Mouse (Mus musculus): ENCODE measurements around the gene Igfbp6.
"Not testable (repeated sequence)": the region's sequence is repeated elsewhere in the genome, so short reads cannot be mapped to it uniquely, and the experiment has no call there.

The Igfbp6 gene

DNA sequence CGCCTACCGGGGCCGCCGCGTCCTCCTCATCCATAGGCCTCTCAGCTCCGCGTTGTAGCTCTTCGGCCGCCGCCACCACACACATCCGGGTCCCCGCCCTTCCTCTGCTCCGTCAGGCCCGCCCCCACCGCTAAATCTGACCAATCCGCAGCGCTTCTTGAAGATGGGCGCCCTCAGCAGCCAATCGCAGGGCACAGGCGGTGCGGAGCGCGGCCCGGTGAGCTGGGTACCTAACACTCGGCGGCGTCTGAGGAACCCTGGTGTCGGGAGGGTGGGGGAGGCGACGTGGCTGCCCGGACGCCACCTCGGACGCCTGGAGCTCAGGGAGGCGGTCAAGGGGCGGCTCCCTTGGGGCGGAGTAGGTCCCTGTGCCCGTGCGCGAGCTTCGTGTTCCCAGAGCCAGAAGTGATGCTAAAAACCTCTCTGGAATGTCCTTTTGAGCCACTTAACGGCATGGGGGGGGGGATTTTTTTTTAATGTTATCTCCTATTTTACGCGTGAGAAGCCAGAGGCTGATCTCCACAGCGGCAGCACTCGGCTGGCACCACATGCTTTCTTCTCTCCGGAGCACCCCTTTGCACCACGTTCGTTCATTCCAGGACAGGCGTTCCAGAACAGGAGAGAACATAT, 7.9 kb upstream of the Igfbp6 start, which contains the start of gene Spryd3:
TSS of gene Spryd3 (minus strand) at position 106 of the 630 bp plus-strand sequence.
- peak; percentile 33 for DNase-seq (ENCODE audit: extremely low read depth, low read depth, low spot score)

GRCm38 (mm10) chr15:102141120-102141519, 3.0 kb upstream of the Igfbp6 start:
- DNase-seq (ENCODE audit: extremely low read depth, low read depth, low spot score), result no peak

DNA sequence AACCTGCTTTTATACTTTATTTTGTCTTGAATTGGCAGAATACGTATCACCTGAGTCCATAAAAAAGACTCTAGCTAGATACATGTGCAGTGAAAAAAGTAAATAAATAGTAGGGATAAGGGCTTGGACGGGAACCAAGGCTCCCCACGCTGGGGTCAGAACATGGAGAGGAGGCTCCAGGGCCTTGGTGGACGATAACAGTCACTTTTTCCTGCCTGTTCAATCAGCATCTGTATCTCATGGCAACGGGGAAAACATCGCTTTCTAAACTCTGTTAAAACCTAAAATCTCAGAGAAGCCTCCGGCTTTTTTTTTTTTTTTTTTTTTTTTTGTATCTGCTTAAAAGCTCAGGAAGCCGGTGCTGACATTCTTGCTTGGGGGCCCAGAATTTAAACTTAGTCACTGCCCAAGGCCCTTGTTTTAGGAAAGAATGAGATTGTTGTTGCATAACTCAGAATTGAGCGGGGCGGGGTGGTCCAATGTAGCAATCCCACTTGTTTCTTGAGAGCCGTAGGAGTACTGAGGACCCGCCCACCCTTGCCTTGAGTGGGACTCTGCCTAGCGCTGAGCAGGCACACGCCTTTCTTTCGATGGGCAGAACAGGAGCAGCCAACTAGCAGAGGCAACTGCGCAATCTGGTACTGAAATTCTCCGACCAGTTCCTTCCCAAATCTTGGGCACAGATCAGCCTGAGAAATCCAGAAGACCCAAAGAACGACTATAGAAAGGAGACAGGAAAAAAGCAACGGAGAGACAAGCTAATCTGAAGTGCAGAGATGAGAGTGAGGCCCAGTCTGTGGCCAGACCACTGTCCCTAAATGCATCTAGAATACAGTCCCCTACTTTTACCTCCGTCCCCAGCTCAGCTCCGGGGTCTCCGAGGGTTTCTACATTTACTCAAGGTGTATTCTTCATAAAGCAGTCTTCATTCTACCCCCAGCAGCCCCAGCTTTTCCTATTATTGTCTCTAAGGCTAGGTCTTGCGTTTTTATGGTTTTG, 949 bp upstream of the Igfbp6 start:
- no peak for DNase-seq (ENCODE audit: extremely low read depth, low read depth, low spot score)

GRCm38 (mm10) chr15:102144726-102145125, 564 bp downstream of the Igfbp6 start:
- DNase-seq (ENCODE audit: extremely low read depth, low read depth, low spot score), result no peak

DNA sequence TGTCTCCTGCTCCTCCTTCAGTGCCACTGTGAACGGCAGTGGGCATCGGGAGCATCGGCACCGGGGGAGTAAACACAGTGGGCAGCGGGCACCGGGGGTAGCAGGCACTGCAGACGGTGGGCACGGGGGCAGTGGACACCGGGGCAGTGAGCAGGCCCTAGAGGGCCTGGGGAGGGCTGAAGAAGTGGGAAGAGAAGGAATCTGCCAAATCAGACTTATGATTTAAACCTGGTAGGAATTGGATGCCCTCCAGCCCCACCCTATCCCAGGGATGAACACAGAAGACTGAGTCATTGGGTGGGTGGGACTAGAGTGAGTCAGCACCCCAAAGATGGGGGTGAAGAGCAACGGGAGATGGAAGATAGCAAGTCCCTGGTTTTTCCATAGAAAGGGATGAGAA, 1.2 kb downstream of the Igfbp6 start:
- no peak for DNase-seq (ENCODE audit: extremely low read depth, low read depth, low spot score)

DNA sequence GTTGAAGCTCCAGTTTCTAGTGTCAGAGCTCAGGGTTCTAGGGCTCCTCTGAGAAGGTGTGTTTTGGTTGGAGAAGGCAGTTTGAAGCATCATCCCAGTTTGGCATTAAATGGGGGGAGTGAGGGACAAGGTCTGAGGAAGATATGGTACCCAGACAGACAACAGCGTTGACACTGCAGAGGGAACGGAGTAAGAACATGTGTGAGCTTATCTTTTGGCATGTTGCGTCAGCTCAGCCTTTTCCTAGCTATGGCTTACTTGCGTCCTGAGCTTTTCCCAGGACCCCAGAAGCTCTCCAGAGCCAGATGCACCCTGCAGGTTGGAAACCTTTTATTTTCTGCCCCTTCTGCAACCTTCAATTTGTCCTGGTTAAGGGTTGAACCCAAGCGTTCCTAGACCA, 1.9 kb downstream of the Igfbp6 start:
- no peak for DNase-seq (ENCODE audit: extremely low read depth, low read depth, low spot score)

DNA sequence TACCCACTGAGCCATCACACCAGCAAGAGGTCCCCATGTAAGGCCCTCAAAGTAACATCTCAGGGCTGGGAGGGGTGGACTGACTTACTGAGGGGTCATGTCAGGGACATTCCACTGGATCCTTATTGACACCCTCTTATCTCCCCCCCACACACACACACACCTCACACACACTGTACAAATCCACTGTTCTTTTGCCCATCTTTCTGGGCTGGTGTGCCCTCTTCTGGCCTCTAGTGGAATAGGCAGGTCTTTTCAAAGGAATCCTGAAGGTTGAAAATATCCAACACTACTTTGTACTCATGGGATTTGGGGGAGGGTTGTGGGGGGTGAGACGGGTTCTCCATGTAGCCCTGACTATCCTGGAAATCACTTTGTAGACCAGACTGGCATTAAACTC, 2.7 kb downstream of the Igfbp6 start:
- DNase-seq (ENCODE audit: extremely low read depth, low read depth, low spot score), result no peak

DNA sequence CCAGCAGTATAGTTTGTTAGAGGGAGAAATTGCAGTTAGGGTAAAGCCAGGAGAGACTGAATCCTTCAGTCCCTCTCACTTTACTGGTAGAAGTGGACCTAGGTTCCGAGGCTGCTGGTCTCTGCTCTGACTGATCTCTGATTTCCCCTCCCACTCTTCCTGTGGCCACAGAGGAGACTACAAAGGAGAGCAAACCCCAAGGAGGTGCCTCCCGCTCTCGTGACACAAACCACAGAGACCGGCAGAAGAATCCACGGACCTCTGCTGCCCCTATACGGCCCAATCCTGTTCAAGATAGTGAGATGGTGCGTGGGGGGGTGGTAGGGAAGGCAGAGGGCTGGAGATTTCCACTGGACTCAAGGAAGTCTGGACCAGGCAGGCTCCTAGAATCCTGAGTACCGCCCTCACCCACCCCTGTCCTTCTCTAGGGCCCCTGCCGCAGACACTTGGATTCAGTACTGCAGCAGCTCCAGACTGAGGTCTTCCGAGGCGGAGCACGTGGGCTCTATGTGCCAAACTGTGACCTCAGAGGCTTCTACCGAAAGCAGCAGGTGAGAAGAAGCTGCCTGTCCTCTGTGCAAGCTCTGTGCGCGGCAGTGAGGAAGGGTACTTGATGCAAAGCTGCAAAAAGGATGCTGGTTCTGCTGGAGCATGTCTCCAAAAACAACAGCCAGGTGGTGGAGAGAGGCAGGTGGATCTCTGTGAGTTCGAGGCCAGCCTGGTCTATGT, 3.7 kb downstream of the Igfbp6 start:
- DNase-seq (ENCODE audit: extremely low read depth, low read depth, low spot score), result no peak

DNA sequence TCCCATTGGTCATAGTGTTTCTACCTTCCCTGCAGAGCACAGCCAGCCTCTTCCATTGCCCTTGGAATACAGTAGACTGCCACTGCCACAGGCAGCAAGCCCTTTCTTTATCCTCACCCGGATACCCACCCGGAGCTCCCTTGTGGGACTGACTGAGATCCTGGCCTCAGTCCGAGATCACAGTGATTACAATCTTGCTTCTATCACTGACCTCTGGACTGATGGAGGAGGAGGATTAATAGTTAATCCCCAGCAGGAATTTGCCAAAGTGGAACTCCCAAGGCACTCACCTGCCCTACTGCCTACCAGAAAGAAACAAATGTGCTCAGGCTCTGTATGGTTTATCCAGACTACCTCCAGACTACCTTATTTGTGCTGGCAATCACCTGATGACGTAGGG, 5.4 kb downstream of the Igfbp6 start:
- no peak for DNase-seq (ENCODE audit: extremely low read depth, low read depth, low spot score)

GRCm38 (mm10) chr15:102150301-102151135, 6.4 kb downstream of the Igfbp6 start, which contains the start of gene Soat2:
Soat2 (plus strand) TSS chr15:102150526.
- DNase-seq (ENCODE audit: extremely low read depth, low read depth, low spot score), result no peak

DNA sequence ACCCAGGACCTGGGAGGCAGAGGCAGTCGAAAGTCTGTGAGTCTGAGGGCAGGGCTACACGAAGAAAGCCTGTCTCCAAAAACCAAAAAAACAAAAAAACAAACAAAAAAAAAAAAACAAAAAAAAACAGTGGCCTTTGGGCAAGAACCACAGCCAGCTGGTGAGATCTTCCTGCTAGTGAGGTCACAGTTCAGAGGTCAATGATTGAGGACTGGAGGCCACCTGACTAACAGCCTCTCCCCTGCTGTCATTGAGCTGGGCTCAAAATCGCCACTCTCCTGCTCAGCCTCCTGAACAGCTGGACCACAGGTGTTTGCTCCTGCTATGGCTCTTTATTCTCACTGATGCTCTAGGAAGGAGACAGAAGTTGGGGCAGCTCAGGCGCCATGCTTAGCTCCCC, 8.5 kb downstream of the Igfbp6 start:
- no peak for DNase-seq (ENCODE audit: extremely low read depth, low read depth, low spot score)

DNA sequence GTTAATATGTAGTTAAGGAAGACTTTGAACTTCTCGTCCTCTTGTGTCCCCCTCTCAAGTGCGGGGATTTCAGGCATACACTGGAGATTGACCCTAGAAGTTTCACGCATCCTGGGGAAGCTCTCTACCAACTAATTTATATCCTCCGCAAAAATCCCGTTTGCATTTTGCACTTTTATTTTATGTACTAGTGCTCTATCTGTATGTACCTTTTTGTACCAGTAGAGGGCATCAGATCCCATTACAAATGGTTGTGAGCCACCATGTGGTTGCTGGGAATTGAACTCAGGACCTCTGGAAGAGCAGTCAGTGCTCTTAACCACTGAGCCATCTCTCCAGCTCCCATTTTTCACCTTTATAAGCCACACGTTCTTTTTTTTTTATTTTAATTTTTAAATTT, 10.8 kb downstream of the Igfbp6 start:
- DNase-seq (ENCODE audit: extremely low read depth, low read depth, low spot score), result not testable (repeated sequence)

- DNase-seq (ENCODE audit: extremely low read depth, low read depth, low spot score), result no peak
These were observed 12.7 kb downstream of the Igfbp6 start for GRCm38 (mm10) chr15:102156836-102157235.

DNA sequence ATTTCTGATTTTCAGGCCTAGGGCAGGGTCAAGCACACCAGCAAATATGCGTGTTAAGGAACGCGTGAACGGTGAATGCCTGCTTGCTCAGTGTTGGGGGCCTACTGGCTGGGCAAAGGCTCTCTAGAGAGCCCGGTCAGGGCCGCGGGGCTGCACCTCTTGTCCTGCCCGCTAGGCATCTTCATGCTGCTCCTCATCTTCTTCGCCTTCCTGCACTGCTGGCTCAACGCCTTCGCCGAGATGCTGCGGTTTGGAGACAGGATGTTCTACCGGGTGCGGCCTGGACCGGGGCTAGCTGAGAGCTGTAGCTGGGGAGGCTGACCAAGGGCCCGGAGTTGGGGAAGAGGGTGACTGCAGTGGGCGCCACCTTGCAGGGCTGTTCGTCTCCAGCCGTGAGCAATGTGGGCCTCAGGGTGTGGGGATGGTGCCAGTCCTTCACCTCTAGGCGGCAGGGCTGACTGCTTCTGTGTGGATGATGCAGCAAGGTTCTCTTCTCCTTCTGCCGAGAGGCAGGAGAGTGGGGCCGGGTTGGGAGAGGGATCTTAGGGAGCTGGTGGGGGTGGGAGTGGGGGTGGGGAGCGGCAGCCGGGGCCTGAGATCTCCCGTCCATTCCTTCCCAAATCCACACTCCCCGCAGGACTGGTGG, 16.4 kb downstream of the Igfbp6 start:
- no peak for DNase-seq (ENCODE audit: extremely low read depth, low read depth, low spot score)

DNA sequence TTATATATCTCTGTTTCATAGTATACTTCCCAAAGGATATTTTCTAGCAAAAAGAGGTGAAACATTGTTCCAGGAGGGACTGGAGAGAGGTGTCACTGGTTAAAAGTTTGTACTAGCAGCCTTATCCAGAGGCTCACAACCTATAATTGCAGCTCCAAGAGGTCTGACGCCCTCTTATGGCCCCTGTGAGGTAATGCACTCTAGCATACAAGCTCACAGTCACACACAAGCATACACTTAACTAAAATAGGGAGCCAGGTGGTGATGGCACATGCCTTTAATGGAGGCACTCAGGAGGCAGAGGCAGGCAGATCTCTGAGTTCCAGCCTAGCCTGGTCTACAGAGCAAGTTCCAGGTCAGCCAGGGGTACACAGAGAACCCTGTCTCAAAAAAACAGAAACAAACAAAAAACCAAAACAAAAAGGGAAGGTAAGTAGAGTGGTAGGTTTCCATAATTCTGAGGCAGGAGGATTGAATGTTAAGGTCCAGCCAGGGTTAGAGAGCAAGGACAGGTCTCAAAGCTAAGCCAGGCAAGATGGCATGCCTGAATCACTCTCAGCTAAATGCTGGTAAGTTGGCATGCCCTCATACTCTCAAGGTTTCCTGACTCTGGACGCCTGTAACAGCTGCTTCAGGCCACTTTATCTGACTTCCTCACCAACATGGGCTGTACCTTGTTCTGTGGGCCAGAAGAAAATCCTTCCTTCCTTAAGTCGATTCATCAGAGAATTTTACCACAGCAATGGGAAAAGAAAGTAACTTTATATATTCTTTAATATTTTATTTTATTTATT, 19.9 kb downstream of the Igfbp6 start:
- DNase-seq (ENCODE audit: extremely low read depth, low read depth, low spot score), result no peak

DNA sequence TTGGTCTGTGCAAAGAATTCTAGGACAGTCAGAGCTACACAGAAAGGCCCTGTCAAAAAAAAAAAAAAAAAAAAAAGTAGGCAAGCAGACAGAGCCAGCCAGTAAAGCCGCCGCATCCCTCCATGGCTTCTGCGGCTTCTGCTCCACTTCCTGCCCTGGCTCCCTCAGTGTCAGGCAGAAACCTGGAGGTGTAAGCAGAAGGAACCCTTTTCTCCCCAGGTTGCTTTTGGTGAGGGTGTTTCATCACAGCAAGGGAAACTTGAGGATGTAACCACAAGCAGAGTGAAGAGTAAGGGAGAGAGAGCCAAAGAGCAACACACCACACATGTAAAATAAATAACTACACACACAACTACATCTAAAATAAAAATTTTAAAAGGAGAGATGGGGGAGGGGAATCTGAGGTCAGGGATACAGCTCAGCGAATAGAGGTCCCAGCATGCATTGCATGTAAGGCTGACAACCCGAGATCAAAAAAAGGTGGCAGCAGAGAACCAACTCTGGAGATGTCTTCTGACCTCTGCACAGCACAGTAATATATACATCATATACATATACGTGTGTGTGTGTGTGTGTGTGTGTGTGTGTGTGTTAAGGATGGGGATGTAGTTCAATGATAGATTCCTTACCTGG, 21.4 kb downstream of the Igfbp6 start:
- DNase-seq (ENCODE audit: extremely low read depth, low read depth, low spot score), result no peak

DNA sequence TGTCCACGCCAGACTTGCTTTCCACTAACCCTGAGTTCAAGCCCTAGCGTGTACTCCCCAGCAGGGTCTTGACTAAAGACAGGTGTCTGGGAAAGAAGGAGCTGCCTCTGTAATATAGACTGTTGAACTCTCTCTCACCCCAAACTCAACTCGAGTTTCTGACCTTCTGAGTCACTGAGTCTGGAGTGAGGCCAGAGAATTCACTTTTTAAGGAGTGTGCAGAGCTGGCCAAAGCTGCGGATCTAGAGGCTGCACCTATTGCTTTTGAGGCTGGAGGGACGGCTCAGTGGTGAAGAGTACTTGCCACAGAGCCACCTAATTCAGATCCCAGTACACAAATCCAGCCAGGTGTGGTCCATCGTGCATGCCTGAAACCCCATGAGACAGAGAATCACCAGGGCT, 23.5 kb downstream of the Igfbp6 start:
- no peak for DNase-seq (ENCODE audit: extremely low read depth, low read depth, low spot score)

DNA sequence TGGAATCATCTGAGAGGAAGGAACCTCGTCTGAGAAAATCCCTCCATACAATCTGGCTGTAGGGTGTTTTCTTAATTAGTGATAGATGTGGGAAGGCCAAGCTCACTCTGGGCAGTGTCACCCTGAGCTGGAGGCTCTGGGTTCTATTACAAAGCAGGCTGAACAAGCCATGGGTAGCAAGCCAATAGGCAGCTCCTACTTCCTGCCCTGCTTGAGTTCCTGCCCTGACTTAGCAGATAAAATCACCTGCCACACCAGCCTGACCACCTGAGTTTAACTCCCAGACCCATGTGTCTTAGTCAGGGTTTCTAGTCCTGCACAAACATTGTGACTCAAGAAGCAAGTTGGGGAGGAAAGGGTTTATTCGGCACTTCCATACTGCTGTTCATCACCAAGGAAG, 24.9 kb downstream of the Igfbp6 start:
- no peak for DNase-seq (ENCODE audit: extremely low read depth, low read depth, low spot score)

GRCm38 (mm10) chr15:102173581-102173980, 29.4 kb downstream of the Igfbp6 start:
- DNase-seq (ENCODE audit: extremely low read depth, low read depth, low spot score), result peak; percentile 50
